Mouse (Mus musculus): Measurements from ENCODE around the gene Phgdh.

Gene Phgdh

DNA sequence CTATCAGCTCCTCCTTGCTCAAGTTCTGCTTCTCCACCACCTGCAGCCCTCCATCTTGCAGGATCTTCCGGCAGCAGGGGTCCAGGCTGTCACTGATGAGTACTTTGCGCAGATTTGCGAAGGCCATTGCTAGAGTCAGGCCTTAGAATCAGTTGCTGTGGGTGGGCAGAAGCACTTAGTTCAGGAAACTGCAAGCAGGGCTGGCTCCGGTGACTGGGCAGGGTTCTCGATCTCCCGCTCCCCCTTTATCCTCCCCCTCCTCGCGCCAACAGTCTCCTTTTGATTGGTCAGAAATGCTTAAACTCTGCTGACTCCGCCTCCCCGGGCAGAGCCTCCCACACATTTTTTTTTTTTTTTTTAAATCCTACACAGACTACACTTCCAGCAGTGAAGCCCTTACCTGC lies at the start of gene Phgdh:
Phgdh (minus strand) TSS at position 285 of the 404 bp plus-strand sequence.
- peak; percentile 12 for DNase-seq

DNA sequence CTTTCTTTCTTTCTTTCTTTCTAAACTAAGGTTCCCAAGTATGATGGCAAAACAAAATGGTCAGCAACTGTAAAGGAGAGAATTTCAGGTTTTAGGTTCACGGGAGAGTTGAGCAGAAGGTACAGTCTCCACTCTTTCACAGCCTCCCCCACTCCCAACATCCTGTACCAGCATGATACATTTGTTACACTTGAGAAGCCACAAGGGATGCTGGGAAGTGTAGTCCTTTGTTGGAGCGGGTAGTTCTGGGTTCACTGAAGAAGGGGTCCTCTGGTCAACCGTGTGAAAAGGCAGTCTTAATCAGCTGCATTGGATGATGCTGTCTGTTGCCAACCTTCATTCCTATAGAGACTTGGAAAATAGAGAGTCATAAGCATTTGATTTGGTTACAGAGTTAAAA lies 49.5 kb upstream of the Phgdh start:
- no peak for DNase-seq

DNA sequence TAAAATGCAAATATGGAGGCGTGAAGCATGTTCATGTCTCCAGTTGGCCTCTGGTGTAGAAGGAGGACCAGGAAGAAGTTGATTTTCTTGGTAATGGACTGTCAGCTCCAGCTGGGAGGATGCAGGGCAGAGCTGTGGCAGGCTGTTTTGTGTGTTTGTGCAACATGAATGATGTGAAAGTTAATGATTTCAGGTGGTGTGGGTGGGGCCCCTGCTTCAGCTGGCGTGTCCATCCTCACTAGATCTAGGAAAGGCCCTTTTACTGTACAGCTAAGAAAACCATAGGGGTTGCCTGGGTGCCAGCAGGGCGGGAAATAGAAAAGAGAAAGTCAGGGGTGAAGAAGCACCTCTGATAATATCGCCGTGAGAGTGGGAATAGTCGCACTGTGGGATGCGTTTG lies 48.0 kb upstream of the Phgdh start:
- DNase-seq: no peak

DNA sequence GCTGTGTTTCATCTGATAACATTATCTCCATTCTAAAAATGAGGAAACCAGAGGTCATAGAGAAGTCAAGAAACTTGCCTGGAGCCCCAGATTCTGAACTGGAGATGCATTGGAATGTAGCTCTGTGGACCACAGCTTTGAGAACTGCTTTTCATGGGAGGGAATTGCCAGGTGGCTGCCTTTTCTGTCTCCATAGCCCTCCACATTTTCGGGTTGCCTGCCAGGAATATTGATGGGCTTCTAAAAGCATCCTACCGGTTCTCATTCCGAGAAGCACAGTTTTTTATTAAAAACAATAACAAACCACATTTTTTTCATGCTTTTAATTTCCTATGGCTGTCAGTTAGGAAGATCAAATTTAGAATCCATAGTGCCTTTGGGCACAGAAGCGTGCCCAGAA lies 47.3 kb upstream of the Phgdh start:
- no peak for DNase-seq

DNA sequence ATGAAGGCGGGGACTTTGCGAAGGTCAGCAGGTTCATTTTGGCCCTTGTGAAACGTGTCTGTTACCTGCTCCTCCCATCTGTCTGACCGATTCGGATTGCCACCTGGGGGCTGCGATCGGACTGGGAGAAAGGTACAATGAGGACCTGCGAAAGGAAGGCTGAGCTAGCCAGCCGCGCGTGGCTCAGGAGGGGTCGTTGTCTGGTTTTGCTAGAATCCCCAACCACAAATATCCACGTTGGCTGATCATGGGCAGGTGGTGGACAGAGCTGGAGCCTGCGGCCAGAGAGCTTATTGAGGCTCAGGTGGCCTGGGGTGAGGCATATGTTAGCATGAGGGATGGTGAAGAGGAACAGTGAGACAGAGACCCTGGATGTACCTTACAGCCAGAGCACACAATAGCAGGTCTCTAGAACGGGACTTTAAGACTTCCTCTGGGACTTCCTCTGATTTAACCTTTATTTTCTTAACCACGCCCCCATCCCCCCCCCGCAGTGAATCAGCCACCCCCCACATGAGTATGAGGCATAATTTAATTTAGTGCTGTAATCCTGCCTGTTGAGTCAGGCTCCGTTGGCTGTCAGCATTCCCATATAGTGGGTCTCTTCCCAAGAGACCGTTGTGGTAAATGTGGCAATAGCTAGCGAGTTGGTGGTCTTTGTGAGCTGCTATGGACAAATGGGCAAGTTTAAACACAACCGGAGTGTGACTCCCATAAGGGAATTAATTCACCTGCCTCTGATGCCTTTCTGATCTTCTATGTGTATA lies 43.4 kb upstream of the Phgdh start:
- DNase-seq: peak; percentile 32

DNA sequence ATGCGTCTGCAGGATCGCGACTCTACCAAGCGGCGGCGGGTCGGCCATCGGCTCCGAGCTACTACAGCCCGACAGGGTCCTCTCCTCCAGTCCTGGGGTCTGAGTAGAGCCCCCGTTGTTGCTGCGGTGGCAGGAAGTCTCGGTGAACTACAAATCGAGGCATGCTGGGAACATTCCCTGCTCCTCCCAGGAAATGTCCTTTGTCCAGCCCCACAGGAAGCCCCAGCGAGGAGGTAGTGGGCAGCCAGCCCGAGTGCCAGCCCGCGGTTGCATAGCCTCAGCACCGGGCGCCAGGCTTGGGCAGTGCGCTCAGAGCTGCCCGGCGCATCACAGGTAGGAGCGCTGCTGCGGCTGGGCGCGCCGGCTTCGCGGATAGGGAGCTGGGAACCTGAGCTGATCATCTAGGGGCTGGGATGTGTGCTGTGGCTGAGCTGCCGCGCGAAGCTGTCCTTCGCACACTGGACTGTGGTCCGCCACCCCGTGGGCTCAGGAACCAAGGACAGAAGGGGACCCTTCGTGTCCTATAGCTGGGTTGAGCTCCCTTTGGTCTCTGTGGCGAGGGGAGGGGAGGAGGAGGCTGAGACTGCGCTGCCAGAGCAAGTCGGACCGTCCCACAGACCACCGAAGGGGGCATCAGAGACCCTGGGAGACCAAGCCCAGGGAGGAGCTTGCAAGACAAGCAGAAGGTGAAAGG lies 42.6 kb upstream of the Phgdh start, which contains the start of gene Zfp697:
Zfp697 (plus strand) TSS at position 216 of the 694 bp plus-strand sequence.
- DNase-seq: peak; percentile 86

DNA sequence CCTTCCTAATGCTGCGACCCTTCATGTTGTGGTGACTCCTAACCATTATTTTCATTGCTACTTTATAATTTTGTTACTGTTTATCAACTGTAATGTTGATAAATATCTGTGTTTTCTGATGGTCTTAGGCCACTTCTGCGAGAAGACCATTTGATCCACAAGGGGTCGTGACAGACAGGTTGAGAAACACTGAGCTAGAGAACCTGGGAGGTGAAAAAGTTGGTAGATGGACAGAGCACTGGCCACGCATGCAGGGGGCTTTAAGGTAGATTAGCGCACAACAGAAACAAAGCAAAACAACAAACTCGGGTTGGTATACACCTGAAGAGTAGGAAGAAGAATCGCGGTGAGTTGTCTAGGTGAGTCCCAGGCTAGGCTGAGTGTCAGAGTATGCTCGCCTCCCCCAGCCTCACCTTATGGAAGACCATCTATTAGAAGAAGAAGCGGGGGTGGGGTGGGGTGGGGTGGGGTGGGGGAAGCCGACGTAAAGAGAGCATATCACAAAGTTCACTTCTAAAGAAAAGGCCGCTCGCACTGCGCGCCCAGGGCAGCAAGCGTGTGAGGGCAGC lies 42.0 kb upstream of the Phgdh start:
- DNase-seq: no peak

DNA sequence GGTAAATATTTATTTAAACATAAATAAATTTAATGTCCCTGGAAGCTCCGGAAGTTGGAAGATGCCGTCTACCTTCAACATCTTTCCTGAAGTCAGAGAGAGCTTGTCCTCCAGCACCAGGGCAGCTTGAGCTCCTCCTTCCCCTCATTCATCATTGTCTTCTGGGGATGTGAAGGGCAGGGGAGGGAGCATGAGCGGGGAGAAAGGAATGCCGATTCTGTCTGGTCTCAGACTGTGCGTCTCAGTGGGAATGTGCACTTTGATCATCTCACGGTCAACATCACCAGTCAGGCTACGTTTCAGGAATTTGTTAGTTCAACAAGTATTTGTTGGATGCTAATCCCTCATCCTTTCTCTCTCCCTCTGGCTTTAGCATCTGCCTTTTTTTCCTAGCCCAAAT lies 39.4 kb upstream of the Phgdh start:
- no peak for DNase-seq

DNA sequence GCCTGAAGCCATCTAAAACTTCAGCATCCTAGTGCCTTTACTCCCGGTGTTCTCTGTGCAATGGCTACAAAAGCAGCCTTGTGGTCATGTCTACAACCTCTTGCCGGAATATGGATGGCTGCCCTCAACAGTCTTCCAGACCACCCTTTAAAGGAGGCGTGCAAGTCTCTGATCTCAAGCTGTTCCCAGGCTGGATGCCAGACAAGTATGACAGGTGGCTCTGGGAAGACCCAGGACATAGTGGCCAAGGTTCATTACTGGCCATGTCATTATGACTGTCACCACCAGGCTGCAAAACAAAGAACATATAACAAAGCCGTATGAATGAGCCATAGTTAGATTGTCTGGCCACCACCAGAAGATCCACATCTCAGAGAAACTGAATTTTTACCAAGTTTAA lies 38.5 kb upstream of the Phgdh start:
- no peak for DNase-seq

DNA sequence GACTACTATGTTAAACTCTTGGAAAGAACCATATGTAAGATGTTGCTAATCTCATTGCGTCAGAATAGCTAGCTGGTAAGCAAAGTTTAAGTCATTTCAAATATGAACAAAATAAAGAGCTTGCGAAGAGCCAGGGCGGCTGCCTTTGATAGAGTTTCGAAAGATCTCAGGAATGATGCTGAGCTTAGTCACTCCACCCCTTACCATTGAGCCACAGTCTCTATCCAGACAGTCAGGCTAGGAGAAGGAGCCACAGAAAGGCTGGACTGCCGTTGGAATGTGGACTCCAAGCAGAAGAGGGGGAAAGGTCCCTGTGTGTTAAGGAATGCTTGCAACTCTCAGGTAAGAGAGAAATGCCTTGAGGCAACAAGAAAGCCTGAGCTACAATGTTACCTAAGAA lies 35.2 kb upstream of the Phgdh start:
- no peak for DNase-seq

DNA sequence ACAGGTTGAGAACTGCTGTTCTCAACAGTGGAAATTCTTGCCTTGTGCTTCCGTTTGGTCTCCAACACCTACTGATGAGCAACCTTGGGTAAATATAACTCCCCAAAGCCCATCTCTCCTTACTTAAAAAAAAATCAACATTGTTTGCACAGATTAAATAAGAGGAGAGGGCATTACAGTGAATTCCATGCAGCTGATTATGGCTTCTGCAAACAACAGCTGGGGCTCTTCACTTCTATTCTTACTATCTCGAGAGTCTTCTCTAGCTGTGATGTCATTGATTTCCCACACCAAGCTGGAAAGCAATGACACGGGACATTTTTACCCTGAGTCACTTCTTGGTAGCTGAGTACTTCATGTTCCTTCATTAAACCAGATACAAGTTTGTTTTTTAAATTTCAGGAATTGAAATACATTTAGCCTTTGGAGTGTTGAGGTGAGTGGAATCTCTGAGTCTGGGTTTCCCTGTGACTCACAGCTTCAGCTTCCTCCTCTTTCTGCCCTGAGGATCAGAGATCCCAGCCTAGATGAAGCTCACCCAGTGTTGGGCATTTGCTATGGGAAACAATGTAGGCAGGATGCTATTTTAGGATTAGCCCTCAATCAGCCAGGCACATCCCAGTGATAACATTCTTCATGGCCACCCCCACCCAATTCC lies 34.4 kb upstream of the Phgdh start:
- no peak for DNase-seq

DNA sequence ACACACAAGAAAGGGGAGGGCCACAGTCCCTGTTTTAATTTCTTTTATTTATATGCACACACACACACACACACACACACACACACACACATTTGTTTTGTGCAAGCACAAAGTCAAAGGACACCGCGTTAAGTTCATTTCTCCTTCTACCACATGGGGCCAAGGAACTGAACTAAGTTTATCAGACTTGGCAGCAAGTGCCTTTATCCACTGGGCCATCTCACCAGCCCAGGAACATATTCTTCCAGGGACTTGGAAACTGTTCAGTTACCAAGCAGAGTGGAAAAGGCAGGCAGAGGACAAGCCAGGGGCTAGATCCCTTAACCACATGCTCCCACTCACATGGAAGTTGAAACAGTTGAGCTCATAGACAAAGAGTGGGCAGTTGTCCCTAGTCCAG lies 29.0 kb upstream of the Phgdh start:
- no peak for DNase-seq

DNA sequence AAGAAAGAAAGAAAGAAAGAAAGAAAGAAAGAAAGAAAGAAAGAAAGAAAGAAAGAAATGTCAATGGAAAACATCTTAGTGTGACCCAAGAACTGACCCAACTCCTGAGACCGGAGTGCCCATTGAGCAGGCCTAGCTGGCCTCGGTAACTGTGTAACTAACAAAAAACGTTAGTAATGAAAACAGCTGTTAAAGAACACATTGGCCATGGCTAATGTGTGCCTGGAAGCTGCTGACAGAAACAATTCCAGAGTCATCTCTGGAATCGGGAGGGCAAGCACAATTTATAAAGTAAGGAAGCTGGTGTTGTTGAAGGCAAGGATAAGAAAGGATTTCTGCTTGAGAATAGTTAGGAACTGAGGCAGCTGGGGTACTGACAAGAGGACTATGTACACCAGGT lies 28.5 kb upstream of the Phgdh start:
- DNase-seq: no peak

DNA sequence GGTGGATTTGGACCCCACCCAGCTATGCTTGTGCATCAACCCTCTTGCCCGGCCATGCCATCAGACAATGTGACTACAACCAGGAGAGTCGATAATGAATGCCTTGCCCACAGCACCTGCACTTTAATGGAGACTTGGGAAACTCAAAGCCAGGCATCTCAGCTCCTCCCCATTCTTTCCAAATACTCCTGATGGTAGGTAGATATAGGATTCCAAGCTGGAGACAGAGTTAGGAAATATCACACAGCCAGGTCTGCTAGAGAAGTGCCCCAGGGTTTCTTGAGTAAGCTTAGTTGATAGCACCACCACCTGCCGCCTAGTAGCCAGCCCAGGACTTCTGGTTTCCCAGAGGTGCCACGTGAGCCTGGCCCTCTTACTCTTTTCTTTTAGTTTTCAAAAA lies 27.0 kb upstream of the Phgdh start:
- no peak for DNase-seq

DNA sequence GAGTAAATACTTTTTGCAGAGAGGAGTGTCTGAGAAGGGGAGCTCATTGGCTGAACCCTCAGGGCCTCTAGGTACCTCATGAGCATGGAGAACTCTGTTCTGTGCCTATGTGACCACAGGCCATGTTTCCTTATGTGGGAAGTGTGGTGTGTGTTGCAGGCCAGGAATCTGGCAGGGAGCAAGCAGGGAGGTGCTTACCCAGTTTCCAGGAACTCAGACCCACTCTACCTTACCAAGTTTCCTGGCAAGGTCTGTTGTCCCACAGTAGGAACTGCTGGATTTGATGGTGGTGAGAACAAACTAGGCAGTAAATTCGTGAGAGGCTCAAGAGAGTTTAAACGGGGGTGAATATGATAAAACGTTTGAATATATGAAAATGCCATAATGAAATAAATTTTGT lies 26.3 kb upstream of the Phgdh start:
- no peak for DNase-seq

DNA sequence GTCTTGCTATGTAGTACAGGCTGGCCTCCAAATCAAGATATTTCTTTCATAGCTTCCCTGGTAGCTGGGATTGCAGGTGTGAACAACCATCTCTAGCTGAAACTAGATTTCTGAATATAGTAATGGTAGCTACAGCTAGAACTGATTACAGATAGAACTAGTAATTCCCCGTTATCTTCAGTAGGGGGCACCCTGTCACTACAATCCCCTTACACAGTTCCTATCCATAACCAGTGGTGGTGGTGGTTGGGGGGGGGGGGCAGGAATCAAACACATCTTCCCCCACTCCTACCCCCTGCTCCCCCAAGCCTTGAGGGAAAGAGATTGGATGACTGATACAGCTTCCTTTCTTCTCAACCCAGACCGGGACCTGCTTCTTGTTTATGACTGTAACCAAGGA lies 23.0 kb upstream of the Phgdh start:
- DNase-seq: no peak

DNA sequence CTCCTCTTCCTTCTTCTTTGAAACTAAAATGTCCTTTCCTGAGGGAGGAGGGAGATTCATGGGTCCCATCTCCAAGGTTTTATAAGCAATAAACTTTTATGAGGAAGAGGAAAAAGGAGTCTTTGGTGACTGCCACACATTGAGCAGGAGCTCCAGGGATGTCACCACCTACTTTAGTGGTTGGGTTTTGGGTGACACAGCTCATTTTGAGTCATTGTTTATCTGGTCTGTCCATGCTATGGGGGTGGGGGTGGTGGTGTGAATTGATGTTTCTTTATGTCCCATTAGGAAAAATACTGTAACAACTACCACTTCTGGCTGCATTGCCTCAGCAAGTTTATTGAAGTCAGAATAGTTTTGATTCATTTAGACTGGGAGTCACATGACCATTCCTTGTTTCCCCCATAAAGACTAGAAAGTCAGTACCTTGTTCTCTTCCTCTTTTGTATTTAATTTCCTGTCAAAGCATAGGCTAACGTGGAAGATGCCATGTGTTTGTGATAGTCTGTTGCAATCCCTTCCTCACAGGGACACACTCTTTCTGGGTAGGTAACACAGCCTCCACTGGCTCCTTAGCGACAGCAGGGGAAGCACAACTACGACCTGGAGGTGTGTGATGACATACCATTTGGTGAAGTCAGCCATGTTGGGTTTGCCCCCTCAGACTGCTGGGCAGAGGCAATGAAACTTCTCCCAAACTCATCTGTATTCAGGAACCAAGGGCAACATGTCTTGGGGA lies 17.0 kb upstream of the Phgdh start:
- DNase-seq: no peak

DNA sequence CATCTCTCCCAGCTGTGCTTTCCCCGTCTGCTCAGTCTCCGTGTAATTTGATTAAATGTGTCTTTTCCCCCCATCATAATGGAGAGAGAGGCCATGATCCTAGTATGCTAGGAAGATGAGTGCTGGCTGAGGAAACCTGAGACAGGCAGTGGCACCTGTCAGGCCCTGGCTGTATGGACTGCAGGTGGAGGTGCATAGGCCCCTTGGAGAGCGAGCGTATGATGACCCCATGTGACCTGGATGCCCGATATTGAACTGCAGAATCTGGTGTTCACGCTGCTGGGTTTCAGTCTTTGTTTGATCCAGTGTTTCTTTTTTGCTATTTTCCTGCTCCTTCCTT lies 16.2 kb upstream of the Phgdh start:
- DNase-seq: no peak

DNA sequence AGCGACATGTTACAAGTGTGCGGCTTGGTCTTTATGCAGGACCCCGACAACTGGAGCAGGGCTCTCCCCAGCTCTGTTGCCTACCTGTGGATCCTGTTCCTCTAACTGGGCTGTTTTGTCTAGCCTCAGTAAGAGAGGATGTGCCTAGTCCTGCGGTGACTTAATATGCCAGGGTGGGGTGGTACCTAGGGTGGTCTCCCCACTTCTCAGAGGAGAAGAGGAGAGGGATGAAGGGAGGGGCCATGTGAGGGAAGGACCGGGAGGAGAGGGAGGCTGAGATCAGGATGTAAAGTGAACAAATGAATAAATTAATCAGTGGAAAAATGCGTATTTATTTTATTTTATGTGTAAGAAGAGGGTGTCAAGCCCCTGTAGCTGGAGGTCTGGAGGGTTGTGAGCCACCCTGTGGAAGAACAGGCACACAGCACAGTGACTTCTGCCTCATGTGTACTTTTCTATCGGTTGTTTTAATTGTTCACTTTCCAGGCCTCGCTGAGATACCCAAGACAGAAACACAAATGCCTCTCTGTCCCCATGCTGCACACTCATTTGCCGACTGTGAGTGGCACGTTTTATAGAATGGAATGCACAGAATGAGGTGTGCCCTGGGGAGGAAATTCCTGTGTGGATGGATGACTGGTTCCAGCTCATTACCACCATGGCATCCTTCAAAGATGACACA lies 15.7 kb upstream of the Phgdh start:
- no peak for DNase-seq

DNA sequence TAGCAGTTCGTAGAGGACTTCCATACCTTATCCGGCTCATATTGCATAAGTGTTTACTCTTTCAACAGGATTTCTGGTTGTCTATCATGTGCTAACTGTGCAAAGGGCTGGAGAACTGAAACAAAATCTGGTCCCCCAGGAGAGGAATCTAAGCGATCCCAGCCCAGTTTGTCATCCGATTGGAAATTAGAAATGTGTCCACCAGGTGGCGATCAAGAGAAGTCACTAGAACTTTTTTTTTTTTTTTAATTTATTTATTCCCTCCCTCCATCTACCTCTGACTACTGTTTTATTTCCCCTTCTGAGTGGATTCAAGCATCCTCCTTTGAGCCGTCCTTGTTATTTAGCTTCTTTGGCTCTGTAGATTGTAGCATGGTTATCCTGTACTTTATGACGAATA lies 14.1 kb upstream of the Phgdh start:
- DNase-seq: peak; percentile 36

DNA sequence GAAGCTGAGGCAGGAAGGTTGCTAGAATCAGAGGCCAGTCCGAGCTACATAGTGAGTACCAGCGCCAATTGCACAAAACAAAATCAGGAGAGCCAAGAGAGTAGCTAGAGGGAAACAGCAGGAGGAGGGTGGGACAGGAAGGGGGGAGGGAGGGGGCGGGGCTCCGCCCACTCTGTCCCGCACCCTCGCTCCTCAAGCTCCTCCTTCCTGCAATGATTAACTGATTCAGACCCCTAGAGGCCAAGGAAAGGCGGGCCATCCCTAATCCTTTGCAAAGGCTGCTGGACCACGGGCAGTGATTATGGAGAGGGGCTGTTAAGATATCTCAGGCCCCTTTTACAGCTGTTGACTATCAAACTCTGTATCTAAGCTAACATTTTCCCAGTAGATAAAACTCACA lies 8.9 kb upstream of the Phgdh start:
- no peak for DNase-seq

DNA sequence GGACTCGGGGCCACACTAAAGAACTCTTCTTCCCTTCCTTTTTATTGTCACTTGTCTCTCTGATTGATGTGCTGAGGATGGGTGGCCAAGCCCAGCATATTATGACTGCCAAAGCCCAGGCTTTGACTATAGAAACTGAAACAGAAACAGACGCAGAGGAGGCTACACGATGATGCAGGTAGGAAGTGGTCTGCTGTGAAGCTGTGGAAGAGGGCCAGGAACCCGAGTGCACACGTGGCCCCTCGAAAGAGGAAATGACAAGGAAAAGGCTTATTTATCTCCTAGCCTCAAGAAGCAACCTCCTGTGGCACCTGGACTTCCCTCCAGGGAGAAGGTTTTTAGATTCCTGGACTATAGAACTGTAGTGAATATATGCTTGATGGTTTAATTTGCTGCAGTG lies 8.3 kb upstream of the Phgdh start:
- no peak for DNase-seq

DNA sequence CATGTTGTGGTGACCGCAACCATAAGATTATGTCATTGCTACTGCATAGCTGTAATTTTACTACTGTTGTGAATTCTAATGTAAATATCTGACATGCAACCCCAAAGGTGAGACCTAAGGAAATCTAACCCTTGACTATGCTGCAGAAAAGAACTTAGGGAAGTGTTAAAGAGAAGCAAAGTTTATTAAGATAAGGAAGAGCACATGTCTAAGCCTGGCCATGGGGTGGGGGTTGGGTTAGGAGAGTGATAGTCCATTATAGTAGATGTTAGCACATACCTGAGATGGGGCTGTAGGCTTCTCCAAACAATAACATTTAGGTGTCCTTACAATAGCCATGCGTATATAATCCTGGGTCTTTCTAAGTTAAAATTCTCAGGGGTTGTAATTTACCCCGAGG lies 3.4 kb upstream of the Phgdh start:
- DNase-seq: no peak
